Mouse (Mus musculus): ENCODE data around the gene Gata3.

Gata3 gene

DNA sequence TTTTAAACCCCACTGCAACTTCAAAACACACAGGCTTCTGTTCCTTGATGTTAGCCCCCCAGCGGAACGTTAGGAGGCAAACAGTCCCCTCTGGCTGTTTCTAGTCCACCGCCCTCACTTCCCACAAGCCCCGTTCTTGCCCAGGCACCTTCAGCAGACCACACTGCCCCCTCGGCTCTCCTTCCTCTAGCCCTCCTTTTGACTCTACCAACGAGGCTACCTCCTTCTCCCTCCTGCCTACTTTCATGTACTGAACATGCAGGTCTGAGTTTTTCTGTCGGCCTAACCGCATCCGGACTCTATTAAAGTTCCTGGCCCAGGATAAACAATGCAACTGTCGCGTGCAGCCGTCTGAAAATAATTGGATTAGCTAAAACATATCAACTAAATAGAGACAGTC lies 17.2 kb downstream of the Gata3 start:
- DNase-seq (ENCODE audit: low spot score in 2 of 2) = no peak

DNA sequence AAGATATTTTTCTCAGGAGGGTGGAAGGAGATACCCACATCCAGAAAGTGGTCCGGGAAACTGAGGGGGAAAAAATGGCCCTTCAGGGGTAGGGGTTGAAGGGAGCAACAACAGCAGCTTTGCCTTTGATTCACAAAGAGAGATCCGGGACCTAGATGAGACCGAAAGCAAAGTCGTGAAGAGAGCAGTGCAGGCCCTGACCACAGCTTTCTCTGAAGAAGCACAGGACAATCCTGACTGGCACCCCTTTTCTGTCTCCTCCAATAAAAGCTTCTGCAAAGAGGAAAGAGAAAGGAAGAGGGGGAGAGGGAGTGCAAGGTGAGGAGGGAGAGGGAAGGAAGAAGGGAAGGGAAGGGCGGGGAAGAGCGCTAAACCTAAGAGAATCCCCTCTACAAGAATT lies 18.0 kb downstream of the Gata3 start:
- DNase-seq (ENCODE audit: low spot score in 2 of 2) = no peak

- DNase-seq (ENCODE audit: low spot score in 2 of 2) = no peak
These were observed 18.6 kb downstream of the Gata3 start for GRCm38 (mm10) chr2:9871141-9871716.

- DNase-seq (ENCODE audit: low spot score in 2 of 2) = no peak
These were observed 22.6 kb downstream of the Gata3 start for GRCm38 (mm10) chr2:9867092-9867825.

- no peak for DNase-seq (ENCODE audit: low spot score in 2 of 2)
These were observed 29.1 kb downstream of the Gata3 start for GRCm38 (mm10) chr2:9860698-9861097.

- DNase-seq (ENCODE audit: low spot score in 2 of 2) = no peak
These were observed 34.0 kb downstream of the Gata3 start for GRCm38 (mm10) chr2:9855861-9856260.

DNA sequence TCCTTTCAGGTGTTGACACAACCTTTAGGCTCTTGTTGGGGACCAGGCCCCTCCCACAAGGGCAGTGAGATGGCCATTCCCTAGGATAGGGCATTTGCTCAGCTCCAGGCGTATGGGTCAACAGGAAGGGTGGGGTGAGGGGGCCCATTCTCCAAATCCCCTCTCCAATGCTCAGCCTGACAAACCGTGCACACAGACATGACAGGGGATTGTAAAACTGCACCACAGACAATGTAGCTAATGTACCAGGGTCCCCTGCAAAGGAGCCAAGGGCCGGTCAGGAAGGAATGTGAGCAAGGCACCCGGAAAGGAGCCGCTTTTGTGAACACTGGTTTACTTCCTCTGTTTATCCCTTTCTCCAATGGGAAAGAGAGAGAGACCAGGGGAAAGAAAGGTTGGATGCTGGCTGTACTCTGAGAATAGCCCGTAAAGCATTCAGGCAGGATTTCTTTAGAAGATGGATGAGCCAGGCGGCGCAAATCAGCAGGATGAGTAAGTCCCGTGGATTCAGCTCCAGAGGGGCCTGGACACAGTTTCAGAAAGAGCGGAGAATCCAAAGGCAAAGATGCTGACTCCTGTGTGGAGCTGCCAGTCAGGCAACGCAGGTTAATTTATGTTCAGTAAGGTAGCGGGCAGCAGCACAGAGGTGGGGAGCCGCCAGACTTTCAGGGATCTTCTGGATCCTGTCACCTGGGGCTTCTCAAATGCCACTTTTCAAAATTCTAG lies 36.8 kb downstream of the Gata3 start:
- no peak for DNase-seq (ENCODE audit: low spot score in 2 of 2)

DNA sequence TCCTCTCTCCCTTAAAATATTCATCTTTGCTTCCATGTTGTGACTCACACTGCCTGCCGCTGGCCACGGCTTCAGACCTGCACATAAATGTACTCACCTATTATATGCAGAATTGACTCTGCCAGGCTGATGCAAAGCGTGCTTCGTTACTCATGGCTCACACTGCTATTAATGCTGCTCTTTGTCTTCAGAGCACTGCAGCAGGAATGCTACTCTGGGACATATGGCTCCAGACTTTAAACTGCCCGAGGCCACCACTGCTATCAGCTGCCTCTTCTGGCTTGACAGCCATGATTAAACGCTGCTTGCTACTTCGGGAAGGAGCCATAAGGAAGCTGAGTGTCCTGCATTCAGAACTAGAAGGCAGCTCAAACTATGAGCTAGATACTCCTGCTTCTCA lies 54.6 kb downstream of the Gata3 start:
- no peak for DNase-seq (ENCODE audit: low spot score in 2 of 2)

DNA sequence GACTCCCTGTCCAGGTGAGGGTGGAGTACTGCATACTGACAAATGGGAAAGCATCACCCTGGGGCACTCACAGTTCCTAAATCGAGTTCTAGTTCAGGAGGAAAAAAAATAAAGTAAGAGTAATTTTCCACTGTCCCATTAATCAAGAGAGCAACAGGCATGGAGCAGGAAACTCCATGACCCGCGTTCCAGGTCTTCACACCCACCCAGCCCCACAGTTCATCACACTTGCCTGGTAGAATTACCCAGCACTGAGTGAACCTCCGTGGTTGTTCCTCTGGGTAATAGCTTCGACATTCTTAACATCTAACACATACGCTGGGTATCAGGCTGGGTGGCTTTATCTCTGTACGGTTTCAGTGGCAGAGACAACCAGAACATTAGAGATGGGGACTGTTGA lies 56.1 kb downstream of the Gata3 start:
- DNase-seq (ENCODE audit: low spot score in 2 of 2) = no peak

DNA sequence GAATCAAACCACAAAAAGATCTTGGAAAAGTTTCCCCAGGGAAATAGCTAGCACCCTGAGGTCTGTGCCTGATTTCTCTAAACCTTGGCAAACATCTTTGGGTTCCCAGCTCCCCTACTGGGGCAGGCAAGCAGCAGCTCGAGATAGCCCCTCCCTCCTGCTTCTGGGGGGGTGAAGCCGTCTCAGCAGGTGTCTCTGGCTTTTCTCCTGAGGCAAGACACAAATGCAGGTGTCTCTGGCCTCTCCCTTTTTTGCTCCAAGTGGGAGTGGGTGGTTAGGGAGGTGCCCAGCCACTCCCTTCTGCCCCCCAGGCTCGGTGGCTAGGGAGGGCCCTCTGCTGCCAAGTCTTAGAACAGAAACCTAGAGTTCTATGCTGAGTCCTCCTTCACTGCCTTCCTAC lies 62.2 kb downstream of the Gata3 start:
- DNase-seq (ENCODE audit: low spot score in 2 of 2) = no peak

DNA sequence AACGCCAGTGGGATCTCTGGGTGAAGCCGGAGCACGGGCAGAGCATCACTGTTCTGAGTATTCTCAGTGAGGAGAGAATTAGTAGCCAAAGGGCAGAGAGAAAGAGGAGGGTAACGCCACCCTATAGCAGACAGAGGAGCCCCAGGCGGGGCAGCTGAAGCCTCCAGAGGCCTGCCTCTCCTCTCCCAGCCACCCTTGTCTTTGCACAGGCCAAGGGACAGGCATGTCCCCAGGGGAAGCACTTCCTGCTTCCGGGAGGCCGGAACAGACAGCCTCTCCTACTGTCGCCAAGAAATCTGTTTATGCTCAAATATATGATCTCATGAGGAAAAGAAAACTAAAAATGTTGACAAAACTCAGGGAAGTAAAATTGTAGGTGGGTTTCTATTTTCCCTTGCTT lies 69.2 kb downstream of the Gata3 start:
- no peak for DNase-seq (ENCODE audit: low spot score in 2 of 2)

DNA sequence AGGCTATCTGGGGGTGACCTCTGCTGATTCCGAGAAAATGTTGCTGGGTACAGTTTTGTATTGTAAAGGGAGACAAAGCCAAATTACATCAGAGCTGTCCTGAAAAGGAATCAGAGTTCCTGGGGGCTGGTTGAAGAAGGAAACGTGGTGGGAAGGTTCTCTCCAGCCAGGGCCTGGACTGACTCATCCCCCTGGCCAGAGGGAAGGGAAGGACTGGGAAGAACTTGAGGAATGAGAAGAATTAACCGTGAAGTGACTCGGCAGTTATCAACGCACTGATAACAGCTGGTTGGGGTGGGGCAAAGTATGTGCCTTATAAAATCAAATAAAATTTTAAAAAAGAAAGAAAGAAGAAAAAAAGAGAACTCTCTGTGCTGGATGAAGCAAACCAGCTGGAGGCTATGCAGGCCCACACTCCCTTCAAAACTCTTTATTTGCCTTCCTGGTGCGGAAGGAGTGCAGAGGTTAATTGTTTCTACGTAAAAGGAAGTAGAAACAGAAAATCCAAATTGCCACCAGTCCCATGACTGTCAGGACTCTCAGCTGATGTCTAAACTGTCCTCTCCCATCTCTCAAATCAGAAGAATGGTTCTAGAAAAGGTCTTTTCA lies 71.6 kb downstream of the Gata3 start:
- DNase-seq (ENCODE audit: low spot score in 2 of 2) = no peak

All from frontal cortex, postnatal 10 days (tissue).